Mouse (Mus musculus) cerebellum, adult 11-12 months (tissue): ENCODE measurements at regions not wholly inside any gene's neighbourhood (a gene's known extent, or its start where the extent isn't known, plus 50 kb on each side); places are given as distances from the start of the nearest gene placed in this dataset.
"Not testable (repeated sequence)": the region's sequence is repeated elsewhere in the genome, so short reads cannot be mapped to it uniquely, and the experiment has no call there.

Experiments
- DNase-seq: peaks from one replicate; pipeline ENCODE4 v3.0.0; 2022

DNA sequence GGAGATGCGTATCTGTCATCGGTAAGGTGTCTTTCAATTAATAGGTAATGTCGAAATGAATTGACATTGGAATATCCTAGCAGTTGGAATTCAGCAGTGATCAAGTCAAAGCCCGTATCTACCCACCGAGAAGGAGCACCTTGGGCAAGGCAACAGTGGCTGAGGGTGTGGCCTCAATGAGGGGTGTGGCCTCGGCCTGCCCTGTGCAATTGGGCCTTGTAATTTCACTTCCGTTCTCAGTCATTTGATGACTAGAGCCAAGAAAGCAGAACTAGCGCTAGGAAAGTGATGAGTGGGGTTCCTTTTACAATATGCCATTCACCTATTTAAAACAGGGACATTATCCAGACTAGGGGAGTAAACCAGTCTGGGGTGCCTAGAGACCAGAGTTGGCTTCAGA lies 77.6 kb downstream of the Elovl4 start:
- no peak for DNase-seq

DNA sequence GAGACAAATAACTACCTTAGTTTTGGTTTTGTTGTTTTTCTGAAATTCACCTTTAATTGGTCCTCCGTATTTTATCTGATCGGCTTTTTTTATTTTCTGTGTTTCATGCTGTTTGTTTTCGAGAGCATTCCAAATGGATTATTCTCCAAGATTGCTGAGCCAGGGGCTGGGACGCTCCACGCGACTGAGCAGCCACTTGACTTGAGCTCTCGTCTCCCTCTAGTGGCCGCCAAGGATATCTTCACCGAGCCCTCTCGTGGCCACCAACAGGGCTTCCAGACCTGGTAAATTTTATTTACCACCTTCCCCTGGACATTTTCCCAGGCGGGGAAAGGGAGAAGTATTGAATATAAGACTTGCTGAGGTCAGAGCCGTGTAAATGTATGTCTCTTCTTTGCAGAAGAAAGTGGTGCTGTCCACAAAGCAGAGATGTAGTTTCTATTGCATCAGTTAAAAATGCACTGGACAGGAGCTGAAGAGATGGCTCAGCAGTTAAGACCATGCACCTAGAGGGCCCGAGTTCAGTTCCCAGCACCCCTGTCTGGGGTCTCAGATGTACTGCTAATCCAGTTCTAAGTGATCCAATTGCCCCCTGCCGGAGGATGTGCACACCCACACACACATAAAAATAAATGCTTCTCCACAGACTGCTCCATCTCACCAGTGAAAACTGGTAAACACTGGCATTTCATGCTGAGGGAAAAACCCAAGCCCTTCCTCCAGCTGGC lies 78.5 kb downstream of the Elovl4 start:
- DNase-seq: peak; percentile 56

DNA sequence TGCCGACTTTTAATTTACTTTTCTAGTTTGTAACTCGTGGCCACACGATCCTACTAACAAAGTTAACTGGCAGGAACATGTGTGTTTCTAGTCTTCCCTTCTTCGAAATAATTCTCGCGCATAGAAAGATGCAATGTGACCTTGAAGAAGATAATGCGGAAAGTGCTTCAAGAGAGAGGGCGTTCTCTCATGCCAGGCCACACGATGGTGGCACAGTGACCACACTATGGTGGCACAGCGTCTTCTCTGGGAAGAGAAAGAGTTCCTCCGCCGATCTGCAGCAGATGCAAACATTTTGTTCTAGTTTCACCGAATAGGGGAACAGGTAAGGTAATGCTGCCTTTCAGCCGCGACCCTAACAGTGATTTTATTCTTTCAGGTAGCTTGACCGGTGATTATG lies 79.1 kb downstream of the Elovl4 start:
- DNase-seq: no peak

DNA sequence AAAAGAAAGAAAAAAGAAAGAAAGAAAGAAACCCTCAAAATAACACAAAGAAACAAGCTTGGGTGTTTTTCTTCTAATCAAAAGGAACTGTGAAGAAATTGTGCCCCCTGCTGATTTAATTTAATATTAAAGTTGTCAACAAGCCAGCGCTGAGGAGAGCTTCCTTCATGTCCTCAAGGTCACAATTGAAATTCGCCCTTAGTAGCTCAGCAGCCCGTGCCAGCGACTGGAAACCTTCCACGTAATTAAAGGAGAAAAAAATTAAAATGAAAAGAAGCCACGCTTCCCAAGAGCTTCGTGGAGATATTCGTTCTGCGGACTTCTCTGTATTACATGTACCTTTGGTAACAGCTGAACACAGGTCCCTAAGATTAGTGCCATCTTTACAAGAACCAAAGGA lies 80.0 kb downstream of the Elovl4 start:
- DNase-seq: peak; percentile 6

DNA sequence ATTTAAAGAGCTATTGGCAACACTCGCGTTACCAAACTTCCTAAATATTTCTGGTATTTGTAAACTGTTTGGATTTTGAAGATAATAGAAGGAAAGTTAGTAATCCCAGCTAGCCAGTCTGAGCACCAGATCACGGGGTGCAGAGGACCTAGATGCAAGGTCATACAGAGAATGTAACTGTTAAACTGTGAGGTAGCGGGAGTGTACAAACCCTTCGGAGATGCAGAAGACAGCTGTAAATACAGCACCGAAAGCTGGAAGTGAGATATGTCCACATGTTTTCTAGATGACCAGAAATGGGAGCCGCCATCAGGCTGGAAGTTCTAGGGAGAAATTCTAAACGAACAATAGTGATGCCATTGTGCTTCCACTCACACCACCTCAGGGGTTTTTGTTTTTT lies 80.5 kb downstream of the Elovl4 start:
- DNase-seq: no peak

DNA sequence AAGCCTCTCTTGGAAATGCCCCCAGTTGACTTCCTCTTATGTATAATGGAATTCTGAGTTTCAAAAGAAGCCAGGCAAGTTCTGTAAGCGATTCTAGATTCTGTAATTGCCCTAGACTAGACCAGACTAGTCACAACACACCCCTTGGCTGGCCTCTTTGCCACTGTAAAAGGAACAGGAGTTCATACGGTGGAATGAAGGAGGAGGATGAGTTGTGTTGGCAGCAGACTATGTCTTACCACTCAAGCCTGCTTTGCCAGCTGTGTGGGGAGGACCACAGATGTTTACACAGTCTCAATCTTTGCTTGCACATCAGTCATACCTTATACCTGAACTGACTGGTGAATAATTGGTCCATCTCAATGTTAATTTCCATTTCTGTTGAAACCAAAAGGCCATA lies 85.1 kb downstream of the Elovl4 start:
- no peak for DNase-seq

DNA sequence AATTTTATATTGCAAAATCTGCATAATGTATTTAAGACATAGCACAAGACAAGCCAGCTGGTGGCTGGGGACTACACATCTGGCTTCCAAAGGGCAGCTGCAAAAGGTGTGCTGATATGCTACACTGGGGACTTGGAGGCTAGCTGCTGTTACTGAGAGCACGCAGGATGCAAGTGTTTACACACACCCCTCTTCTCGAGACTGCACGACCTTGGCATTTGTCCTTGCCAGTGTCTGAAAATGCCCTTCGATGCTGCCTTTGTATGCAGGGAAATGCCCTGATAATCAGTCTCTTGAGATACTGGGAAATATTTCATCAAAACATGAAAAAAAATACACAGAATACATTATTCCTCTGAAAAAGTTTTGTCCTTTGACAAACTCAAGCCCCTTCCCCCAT lies 86.3 kb downstream of the Elovl4 start:
- DNase-seq: no peak

DNA sequence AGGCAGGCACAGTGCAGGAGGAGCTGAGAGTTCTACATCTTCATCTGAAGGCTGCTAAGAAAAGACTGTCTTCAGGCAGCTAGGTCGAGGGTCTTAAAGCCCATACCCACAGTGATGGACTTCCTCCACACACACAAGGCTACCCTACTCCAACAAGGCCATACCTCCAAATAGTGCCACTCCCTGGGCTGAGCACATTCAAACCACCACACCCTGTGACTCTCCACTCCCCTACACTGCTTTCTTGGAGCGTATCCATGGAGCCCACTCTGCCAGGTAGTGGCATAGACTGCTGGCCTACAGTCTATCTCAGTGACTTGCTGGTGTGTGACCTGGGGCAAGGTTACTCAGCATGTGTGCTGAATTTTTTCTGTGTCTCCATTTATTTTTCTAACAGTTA lies 88.0 kb downstream of the Elovl4 start:
- DNase-seq: not testable (repeated sequence)

DNA sequence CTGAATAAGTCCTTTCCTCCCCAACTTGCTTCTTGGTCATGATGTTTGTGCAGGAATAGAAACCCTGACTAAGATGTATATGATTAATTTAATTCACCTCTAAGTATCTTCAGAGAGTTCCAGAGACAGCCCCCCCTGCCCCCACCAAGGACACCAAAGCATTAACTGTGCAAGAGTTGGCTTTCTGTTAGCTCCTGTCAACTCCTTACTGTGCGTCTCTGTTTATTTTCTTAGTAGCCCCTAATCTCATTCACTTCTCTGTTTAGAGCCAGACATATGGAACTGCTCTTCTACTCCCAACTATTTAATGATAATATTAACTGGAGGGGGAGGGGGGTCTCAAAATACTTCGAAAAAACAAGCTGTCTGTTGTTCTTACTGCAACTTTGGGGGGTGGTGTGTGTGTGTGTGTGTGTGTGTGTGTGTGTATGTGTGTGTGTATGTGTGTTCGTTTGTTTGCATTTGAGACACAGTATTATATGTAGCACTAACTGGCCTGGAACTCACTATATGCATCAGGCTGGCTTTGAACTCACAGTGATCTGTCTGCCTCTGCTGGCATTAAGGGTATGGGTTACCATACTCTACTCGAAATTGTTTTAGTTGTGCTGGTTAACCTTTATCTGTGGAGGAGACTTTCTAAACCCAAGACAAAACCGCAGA lies 89.8 kb downstream of the Elovl4 start:
- no peak for DNase-seq

DNA sequence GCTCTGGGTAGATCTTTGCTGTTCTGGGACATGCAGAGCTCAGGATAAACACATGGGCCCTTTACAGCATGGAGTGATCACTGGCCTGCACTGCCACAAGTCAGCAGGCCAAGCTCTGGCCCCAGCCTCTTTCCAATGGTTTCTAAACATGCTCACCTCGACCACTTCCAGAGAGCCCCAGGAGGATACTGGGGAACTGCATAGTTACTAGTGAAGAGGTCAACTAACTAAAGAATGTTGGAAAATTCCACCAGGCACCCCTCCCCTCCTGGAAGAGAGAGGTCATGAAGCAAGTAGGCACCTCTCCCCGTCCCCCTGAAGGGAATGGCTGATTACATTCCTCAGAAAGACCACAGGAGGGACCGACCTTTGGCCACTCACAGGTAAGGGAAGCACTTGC lies 98.7 kb downstream of the Elovl4 start:
- no peak for DNase-seq

DNA sequence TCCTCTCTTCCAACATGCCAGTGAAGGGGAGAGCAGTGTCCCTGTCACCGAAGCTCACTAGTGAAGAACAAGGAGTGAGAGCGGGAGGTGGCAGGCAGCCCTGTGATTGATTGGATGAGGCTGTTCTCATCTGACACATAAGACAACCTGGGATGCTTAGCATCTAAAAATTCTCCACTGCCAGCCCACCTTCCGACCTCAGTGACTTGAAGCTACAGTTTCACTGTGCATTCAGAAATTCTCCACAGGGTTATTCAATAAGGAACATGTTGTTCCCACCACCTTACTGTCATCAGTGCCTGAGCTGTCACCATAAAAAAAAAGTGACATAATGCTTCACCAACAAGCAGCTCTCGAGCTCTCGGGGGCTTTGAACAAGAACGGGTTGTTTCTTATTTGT lies 100.0 kb downstream of the Elovl4 start:
- DNase-seq: no peak

DNA sequence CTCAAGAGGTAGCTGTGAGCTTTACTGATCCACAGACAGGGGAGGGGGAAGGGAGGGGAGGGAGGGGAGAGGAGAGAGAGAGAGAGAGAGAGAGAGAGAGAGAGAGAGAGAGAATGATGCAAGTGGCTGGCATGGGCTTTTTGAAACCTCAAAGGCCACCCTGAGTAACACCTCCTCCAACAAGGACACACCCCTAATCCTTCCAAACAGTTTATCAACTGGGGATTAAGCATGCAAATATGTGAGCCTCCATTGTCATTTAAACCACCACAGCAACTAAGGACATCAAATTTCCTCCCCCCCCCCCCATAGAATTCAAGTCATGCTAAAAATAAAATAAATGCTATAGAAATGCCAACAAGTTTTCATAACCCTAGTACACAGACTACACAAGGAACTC lies 101.9 kb downstream of the Elovl4 start:
- DNase-seq: no peak

DNA sequence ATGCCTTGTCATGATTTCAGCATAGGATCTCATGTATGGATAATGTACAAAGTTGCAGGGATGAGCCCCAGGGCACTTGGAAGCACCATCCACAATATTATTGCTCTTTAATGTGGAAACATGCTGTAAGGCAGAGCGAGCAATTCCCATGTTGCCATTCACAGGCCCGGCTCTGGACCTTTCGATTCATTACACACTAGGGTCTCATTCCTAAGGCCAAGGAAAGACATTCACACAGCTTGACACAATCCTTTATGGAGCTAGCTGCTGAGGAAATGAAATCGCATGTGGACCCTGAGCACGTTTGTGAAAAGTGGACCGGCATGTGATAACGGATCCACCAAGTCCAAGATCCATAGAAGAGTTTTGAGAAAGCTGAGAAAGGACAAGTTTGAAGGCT lies 105.2 kb downstream of the Elovl4 start:
- no peak for DNase-seq

DNA sequence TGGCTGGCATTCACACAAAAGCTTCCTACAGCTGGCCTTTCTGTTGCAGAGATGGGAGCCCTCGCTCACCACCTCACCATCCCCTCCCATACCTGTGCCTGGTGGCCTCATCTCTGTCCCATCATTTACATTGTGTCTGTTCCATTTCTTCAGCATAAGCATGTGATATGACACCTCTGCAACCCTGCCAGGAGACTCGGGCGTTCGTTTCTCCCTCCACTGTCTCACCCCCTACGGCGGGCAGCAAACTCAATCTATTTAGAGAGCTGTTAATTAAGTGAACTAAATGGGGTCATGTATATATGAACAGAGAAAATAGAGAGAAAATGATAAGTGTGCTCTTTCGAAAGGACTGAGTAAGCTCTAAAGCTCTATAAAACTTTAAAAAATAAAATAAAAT lies 106.0 kb downstream of the Elovl4 start:
- no peak for DNase-seq

DNA sequence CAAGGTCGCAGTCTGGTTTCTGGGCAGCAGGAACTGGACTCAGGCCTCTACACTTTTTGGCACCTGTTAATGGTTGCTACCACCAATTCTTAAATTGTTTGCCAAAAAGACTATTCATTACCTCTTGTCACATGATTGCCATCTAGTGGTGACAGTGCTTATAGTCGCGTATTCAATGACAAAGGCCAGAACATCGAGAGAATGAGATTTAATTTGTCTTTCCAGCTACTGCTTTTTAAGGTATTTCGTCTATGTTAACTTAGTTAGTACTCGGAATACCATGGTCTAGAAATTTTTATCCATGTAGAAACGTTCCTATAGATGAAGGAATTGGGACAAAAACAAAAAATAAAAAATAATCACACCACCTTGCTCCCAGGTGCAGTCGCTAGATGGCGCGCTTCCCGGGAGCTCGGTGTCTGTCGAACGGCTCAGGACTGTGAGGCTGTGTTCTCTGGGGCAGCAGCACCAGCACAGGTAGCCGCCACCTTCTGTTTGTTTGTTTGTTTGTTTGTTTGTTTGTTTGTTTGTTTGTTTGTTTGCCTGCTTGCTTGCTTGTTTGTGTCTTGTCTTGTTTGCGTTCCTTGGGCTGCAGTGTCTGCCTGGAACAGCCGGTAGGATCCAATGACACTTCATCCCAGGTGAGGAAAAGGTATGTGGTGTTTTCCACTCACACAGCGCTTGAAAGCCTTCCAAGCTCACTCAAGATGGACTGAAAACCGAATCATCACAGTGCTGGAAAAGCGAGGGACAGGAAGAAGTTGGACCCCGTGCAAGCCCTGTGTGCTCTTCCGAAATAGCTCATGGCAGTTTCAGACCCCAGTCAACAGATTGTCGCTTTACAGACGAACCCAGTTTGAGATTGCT lies 114.5 kb downstream of the Elovl4 start:
- peak; percentile 40 for DNase-seq
